Mouse (Mus musculus): ENCODE measurements at regions not wholly inside any gene's neighbourhood (a gene's known extent, or its start where the extent isn't known, plus 50 kb on each side); places are given as distances from the start of the nearest gene placed in this dataset.

DNA sequence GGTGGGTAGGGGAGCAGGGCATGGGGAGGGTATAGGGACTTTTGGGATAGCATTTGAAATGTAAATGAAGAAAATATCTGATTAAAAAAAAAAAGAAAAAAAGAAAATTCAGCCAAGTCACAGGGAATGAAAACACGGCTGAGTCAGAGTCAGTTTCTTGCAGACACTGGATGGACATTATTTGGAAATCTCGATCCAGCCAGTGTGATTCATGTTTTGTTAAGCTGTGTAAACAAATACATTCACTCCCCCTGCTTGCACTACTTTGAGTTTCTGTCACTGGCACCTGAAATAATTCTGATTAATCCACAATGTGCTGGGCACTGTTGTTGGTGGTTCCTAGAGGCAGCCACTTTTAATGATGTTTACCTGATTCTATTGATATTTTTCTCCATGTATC, 68.6 kb upstream of the Mtpn start:
- no peak overlapping the region for H3K9ac ChIP-seq (replicated peaks; ENCODE audit: low read length, poor library complexity, severe bottlenecking)
- no peak for TF ChIP-seq CTCF (IDR thresholded peaks at IDR 0.05)
- no peak for ATAC-seq (ENCODE audit: low FRiP score)

DNA sequence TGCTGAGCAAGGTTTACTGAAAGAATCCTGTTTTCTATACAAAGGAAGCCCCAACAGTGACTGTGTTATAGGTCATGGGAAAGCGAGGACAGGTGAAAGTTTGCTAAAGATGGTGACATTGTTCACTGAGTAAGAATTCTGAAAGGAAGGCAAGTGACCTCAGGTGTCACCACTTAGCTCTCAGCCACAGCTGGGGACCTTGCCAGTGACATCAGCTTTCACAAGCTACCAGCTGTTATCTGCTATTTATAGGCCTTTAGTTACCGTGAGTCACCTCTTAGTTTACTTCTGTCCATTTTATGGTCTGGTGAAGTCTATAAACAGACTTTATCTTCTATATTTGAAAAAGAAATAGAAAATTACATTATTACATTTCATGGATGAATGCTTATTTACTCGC, 65.4 kb upstream of the Mtpn start:
- DNase-seq (ENCODE audit: low spot score) (no peak), ATAC-seq (ENCODE audit: low FRiP score) (no peak)
- 84% methylated on average over 3 of the region's 3 CpGs for WGBS
- H3K4me1 ChIP-seq (ENCODE audit: insufficient read depth, low read length) = no peaks in the 10 kb centered on the region
- no peak overlapping the region for H3K27ac ChIP-seq (ENCODE audit: low read depth, low read length)
- H3K9ac ChIP-seq (replicated peaks; ENCODE audit: low read length, poor library complexity, severe bottlenecking) = no peak overlapping the region
- no peak overlapping the region for H3K4me2 ChIP-seq (ENCODE audit: low read depth, low read length, poor library complexity, severe bottlenecking)
- no peaks in the 10 kb centered on the region for H3K9me3 ChIP-seq (ENCODE audit: low read length)
- TF ChIP-seq CTCF (IDR thresholded peaks at IDR 0.05) = no peak
- no peaks in the 10 kb centered on the region for H3K36me3 ChIP-seq (ENCODE audit: insufficient read depth, low read length)
- H3K4me3 ChIP-seq (ENCODE audit: low read depth, low read length) = no peak overlapping the region
- no peaks in the 10 kb centered on the region for H3K27me3 ChIP-seq (ENCODE audit: insufficient read depth, low read length)

More for the DNA sequence above, 68.6 kb upstream of the Mtpn start:
- Histone ChIP-seq H3K27me3 (ENCODE audit: insufficient read depth, low read length) (no peaks in the 10 kb centered on the region), H3K4me2 (ENCODE audit: low read depth, low read length, poor library complexity, severe bottlenecking) (no peak overlapping the region), H3K9me3 (ENCODE audit: low read length) (no peaks in the 10 kb centered on the region), H3K36me3 (ENCODE audit: insufficient read depth, low read length) (no peaks in the 10 kb centered on the region), H3K4me3 (ENCODE audit: low read depth, low read length) (no peak overlapping the region), H3K27ac (ENCODE audit: low read depth, low read length) (no peak overlapping the region), H3K4me1 (ENCODE audit: insufficient read depth, low read length) (no peaks in the 10 kb centered on the region)
- 73% methylated on average over 2 of the region's 2 CpGs for WGBS
- no peak for DNase-seq (ENCODE audit: low spot score)

DNA sequence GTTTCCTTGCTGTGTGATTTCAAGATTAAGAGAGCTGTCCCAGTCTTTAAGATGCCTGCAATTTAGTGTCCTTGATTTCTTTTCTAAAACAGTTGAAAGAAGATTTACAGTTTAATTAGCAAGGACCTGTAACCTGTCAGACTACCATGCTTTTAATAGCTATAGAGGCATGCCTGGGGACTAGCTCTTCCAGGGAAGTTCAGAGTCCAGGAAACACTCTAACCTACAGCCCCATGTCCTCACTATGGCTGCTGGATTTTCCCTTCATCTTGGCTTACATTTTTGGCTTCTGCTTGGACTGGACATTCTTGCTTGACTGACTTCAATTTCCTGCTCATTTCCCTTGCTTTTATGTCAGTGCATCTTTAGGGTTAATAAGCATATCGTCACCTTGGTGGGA, 61.7 kb upstream of the Mtpn start:
- Histone ChIP-seq H3K4me2 (ENCODE audit: low read depth, low read length, poor library complexity, severe bottlenecking) (no peak overlapping the region), H3K9ac (replicated peaks; ENCODE audit: low read length, poor library complexity, severe bottlenecking) (no peak overlapping the region), H3K9me3 (ENCODE audit: low read length) (no peaks in the 10 kb centered on the region), H3K4me1 (ENCODE audit: insufficient read depth, low read length) (no peaks in the 10 kb centered on the region), H3K27me3 (ENCODE audit: insufficient read depth, low read length) (no peaks in the 10 kb centered on the region), H3K27ac (ENCODE audit: low read depth, low read length) (no peak overlapping the region), H3K4me3 (ENCODE audit: low read depth, low read length) (no peak overlapping the region), H3K36me3 (ENCODE audit: insufficient read depth, low read length) (no peaks in the 10 kb centered on the region)
- ATAC-seq (ENCODE audit: low FRiP score) = no peak
- DNase-seq (ENCODE audit: low spot score) = no peak
- WGBS = 80% methylated on average over 1 of the region's 1 CpGs
- TF ChIP-seq CTCF (IDR thresholded peaks at IDR 0.05) = no peak

DNA sequence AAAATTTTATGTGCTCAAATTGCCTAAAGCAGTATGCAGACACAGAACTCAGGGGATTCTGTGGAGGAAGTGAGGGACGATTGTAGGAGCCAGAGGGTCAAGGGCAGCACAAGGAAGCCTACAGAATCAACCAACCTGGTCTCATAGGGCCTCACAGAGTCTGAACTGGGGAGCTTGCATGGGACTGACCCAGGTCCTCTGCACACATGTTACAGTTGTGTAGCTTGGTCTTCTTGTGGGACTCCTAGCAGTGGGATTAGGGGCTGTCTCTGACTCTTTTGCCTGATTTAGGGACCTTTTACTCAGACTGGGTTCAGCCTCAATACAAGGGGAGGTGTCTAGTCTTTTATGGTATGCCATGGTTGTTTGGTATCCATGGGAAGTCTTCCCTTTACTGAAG, 60.2 kb upstream of the Mtpn start:
- Histone ChIP-seq H3K27me3 (ENCODE audit: insufficient read depth, low read length) (no peaks in the 10 kb centered on the region), H3K9me3 (ENCODE audit: low read length) (no peaks in the 10 kb centered on the region), H3K9ac (replicated peaks; ENCODE audit: low read length, poor library complexity, severe bottlenecking) (no peak overlapping the region), H3K36me3 (ENCODE audit: insufficient read depth, low read length) (no peaks in the 10 kb centered on the region), H3K4me1 (ENCODE audit: insufficient read depth, low read length) (no peaks in the 10 kb centered on the region), H3K27ac (ENCODE audit: low read depth, low read length) (no peak overlapping the region), H3K4me3 (ENCODE audit: low read depth, low read length) (no peak overlapping the region), H3K4me2 (ENCODE audit: low read depth, low read length, poor library complexity, severe bottlenecking) (no peak overlapping the region)
- ATAC-seq (ENCODE audit: low FRiP score) = no peak
- TF ChIP-seq CTCF (IDR thresholded peaks at IDR 0.05) = no peak
- WGBS = 69% methylated on average over 1 of the region's 1 CpGs
- no peak for DNase-seq (ENCODE audit: low spot score)

DNA sequence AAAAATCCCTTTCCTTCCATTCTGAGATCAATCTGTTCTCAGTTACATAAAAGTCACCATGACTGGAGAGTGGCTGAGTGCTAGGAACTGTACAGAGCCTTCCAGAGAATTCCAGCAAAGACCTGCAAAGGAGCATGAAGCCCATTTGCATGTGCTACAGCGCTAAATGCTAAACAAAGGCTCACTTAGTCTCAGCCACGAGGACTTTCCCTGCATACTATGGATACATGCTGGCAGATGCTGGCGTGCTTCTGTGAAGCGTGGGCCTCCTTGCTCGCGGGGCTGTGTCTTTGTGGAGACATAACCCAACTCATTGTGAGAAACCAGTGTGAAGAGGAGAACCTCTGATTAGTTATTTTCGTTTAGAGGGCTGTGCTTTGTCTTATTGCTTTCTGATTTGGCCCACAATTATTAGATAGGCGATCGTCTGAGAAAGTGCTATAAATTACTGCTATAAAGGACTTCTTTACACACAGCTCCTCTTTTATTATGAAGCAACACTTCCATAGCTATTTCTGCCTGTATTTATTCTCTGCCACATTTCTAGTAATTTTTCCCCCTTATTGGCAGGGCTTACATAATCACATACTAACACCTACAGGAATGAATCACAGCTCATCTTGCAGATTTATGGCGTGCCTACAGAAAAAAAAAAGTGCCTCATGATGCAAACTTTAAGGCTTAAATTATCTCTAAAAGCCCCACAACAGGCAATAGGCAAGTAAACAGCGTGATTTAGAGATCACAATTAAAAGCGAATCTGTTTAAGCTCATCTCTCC, 58.9 kb upstream of the Mtpn start:
- no peaks in the 10 kb centered on the region for H3K27me3 ChIP-seq (ENCODE audit: insufficient read depth, low read length)
- no peak overlapping the region for H3K4me2 ChIP-seq (ENCODE audit: low read depth, low read length, poor library complexity, severe bottlenecking)
- no peak overlapping the region for H3K4me3 ChIP-seq (ENCODE audit: low read depth, low read length)
- no peaks in the 10 kb centered on the region for H3K4me1 ChIP-seq (ENCODE audit: insufficient read depth, low read length)
- TF ChIP-seq CTCF (IDR thresholded peaks at IDR 0.05) = no peak
- H3K27ac ChIP-seq (ENCODE audit: low read depth, low read length) = no peak overlapping the region
- no peaks in the 10 kb centered on the region for H3K9me3 ChIP-seq (ENCODE audit: low read length)
- no peaks in the 10 kb centered on the region for H3K36me3 ChIP-seq (ENCODE audit: insufficient read depth, low read length)
- WGBS = 67% methylated on average over 12 of the region's 12 CpGs
- no peak overlapping the region for H3K9ac ChIP-seq (replicated peaks; ENCODE audit: low read length, poor library complexity, severe bottlenecking)
- ATAC-seq (ENCODE audit: low FRiP score) = no peak
- DNase-seq (ENCODE audit: low spot score) = peak; percentile 28

DNA sequence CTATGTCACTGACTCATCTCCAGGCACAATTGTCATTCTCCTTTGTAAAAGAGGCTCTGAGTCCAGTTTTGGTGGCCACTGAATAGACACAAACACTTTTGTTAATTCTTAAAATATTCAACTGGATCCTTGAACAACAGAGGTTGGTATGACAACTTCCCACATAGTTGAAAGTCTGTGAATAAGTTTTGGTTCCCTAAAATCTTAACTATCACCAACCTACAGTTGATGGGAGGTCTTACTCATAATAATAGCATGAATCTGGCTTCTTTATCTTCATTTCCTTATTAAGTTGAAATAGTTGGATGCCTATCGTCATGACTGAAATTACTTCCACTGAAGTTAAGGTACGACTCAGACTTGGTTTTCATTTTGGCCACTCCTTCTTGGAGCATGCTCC, 55.3 kb upstream of the Mtpn start:
- no peak overlapping the region for H3K4me2 ChIP-seq (ENCODE audit: low read depth, low read length, poor library complexity, severe bottlenecking)
- WGBS = 94% methylated on average over 2 of the region's 2 CpGs
- no peaks in the 10 kb centered on the region for H3K36me3 ChIP-seq (ENCODE audit: insufficient read depth, low read length)
- H3K27ac ChIP-seq (ENCODE audit: low read depth, low read length) = no peak overlapping the region
- no peak for ATAC-seq (ENCODE audit: low FRiP score)
- no peak overlapping the region for H3K9ac ChIP-seq (replicated peaks; ENCODE audit: low read length, poor library complexity, severe bottlenecking)
- DNase-seq (ENCODE audit: low spot score) = no peak
- no peak overlapping the region for H3K4me3 ChIP-seq (ENCODE audit: low read depth, low read length)
- no peak for TF ChIP-seq CTCF (IDR thresholded peaks at IDR 0.05)
- no peaks in the 10 kb centered on the region for H3K27me3 ChIP-seq (ENCODE audit: insufficient read depth, low read length)
- H3K4me1 ChIP-seq (ENCODE audit: insufficient read depth, low read length) = no peaks in the 10 kb centered on the region
- no peaks in the 10 kb centered on the region for H3K9me3 ChIP-seq (ENCODE audit: low read length)
